Mouse (Mus musculus): ENCODE results near the gene Bik. TPM values are rescaled to one million over a fixed set of nuclear protein-coding genes. Genes with fewer than 3 reads are reported as not detected.

Gene Bik
- polyA plus RNA-seq, 1 experiment from 2014 or later = 15.2 TPM

Small RNA genes lying within 50 kb of the gene (microRNA-seq; reads per million reads assigned to microRNA genes)
- gene Gm24575 = not detected

Other genes starting within 250 kb of the Bik start
- gene Arfgap3, start 176.6 kb upstream of the Bik start, polyA plus RNA-seq (2015; fragmentation: Nextera tagmentation; extraction: Ambion mirVana) = 43.8 and 45.8 TPM in 2 replicates
- 71.4 and 73.6 TPM in 2 replicates for gene Pacsin2, start 62.3 kb upstream of the Bik start, polyA plus RNA-seq (2015; fragmentation: Nextera tagmentation; extraction: Ambion mirVana)
- 21.8 and 23.1 TPM in 2 replicates for gene Ttll1, start 16.0 kb upstream of the Bik start, polyA plus RNA-seq (2015; fragmentation: Nextera tagmentation; extraction: Ambion mirVana)
- gene Tspo, start 36.7 kb downstream of the Bik start, polyA plus RNA-seq (2015; fragmentation: Nextera tagmentation; extraction: Ambion mirVana) = 112 and 142 TPM in 2 replicates
- 26.6 and 28.2 TPM in 2 replicates for gene Mcat, start 36.9 kb downstream of the Bik start, polyA plus RNA-seq (2015; fragmentation: Nextera tagmentation; extraction: Ambion mirVana)
- gene Ttll12, start 68.3 kb downstream of the Bik start, polyA plus RNA-seq (2015; fragmentation: Nextera tagmentation; extraction: Ambion mirVana) = 30.5 and 32.7 TPM in 2 replicates
- 3.8 and 4.9 TPM in 2 replicates for gene Scube1, start 198.2 kb downstream of the Bik start, polyA plus RNA-seq (2015; fragmentation: Nextera tagmentation; extraction: Ambion mirVana)